Mouse (Mus musculus) heart, embryonic 15.5 days (tissue): ENCODE measurements at regions not wholly inside any gene's neighbourhood (a gene's known extent, or its start where the extent isn't known, plus 50 kb on each side); places are given as distances from the start of the nearest gene placed in this dataset.

ENCODE experiments used
- ATAC-seq: fragments of 200-750 bp; cut with Nextera tagmentation; replicated peaks from 2 replicates; pipeline ENCODE4 v1.8.0; 2017; ENCODE audit warnings: low read depth, moderate TSS enrichment; ENCODE audit not compliant: insufficient number of reproducible peaks, insufficient read depth, low FRiP score
- H3K27ac ChIP-seq: fragments of 300-500 bp; sonication (generic); 2 replicates; pipeline ENCODE4 v1.5.1; 2015; ENCODE audit warnings: mild to moderate bottlenecking, inconsistent platforms
- H3K27me3 ChIP-seq: fragments of 300-500 bp; sonication (generic); 2 replicates; pipeline ENCODE4 v1.6.1; 2015; ENCODE audit warnings: inconsistent platforms
- H3K36me3 ChIP-seq: fragments of 300-500 bp; sonication (generic); 2 replicates; pipeline ENCODE4 v1.6.1; 2015; ENCODE audit warnings: mild to moderate bottlenecking, inconsistent platforms
- H3K4me1 ChIP-seq: fragments of 300-500 bp; sonication (generic); replicated peaks from 2 replicates; pipeline ENCODE4 v1.6.1; 2015; ENCODE audit warnings: inconsistent platforms
- H3K4me2 ChIP-seq: fragments of 300-500 bp; sonication (generic); 2 replicates; pipeline ENCODE4 v1.6.1; 2015; ENCODE audit warnings: inconsistent platforms, mild to moderate bottlenecking, moderate library complexity
- H3K4me3 ChIP-seq: fragments of 300-500 bp; sonication (generic); 2 replicates; pipeline ENCODE4 v1.5.1; 2015; ENCODE audit warnings: mild to moderate bottlenecking, inconsistent platforms
- H3K9ac ChIP-seq: fragments of 300-500 bp; sonication (generic); 2 replicates; pipeline ENCODE4 v1.6.1; 2015; ENCODE audit warnings: mild to moderate bottlenecking, inconsistent platforms
- H3K9me3 ChIP-seq: fragments of 300-500 bp; sonication (generic); replicated peaks from 2 replicates; pipeline ENCODE4 v1.6.1; 2016; ENCODE audit warnings: inconsistent platforms
- WGBS: fragments of 180-500 bp; shearing (Covaris S2); methylation state at CpG from one replicate; pipeline ENCODE4 v1.1.7; 2015; ENCODE audit warnings: mixed read lengths; 5-methylcytosine and 5-hydroxymethylcytosine counted together

- Histone ChIP-seq H3K9me3 (no peaks in the 10 kb centered on the region), H3K4me1 (no peaks in the 10 kb centered on the region), H3K27me3 (peaks cover 32% of the 10 kb centered on the region), H3K36me3 (no peaks in the 10 kb centered on the region), H3K4me3 (no peak overlapping the region), H3K9ac (no peak overlapping the region), H3K4me2 (no peak overlapping the region), H3K27ac (no peak overlapping the region)
- ATAC-seq = no peak
- WGBS = 25% methylated on average over 9 of the region's 9 CpGs
Observed at GRCm38 (mm10) chr15:7459992-7460820, 62.0 kb upstream of the Egflam start.

GRCm38 (mm10) chr15:7462549-7462948 lies 64.4 kb upstream of the Egflam start:
- WGBS = 71% methylated on average over 18 of the region's 18 CpGs
- Histone ChIP-seq H3K4me1 (no peaks in the 10 kb centered on the region), H3K9ac (no peak overlapping the region), H3K27me3 (peaks cover 32% of the 10 kb centered on the region), H3K9me3 (no peaks in the 10 kb centered on the region), H3K4me3 (no peak overlapping the region), H3K27ac (no peak overlapping the region), H3K36me3 (no peaks in the 10 kb centered on the region), H3K4me2 (no peak overlapping the region)
- ATAC-seq = no peak

GRCm38 (mm10) chr15:7463444-7464350 lies 65.5 kb upstream of the Egflam start:
- no peak overlapping the region for H3K4me3 ChIP-seq
- no peak overlapping the region for H3K4me2 ChIP-seq
- no peak for ATAC-seq
- peaks cover 32% of the 10 kb centered on the region for H3K27me3 ChIP-seq
- H3K9me3 ChIP-seq = no peaks in the 10 kb centered on the region
- H3K27ac ChIP-seq = no peak overlapping the region
- H3K4me1 ChIP-seq = no peaks in the 10 kb centered on the region
- 71% methylated on average over 15 of the region's 15 CpGs for WGBS
- no peak overlapping the region for H3K9ac ChIP-seq
- no peaks in the 10 kb centered on the region for H3K36me3 ChIP-seq

- Histone ChIP-seq H3K27ac (peak overlapping the region; percentile 63; the same call in 1 of the 2 replicates), H3K36me3 (no peaks in the 10 kb centered on the region), H3K4me3 (no peak overlapping the region), H3K4me2 (peak overlapping the region; percentile 45), H3K9ac (no peak overlapping the region), H3K27me3 (peaks cover 57% of the 10 kb centered on the region), H3K4me1 (peaks cover 17% of the 10 kb centered on the region), H3K9me3 (no peaks in the 10 kb centered on the region)
- peak; percentile 88 for ATAC-seq
- 7% methylated on average over 11 of the region's 11 CpGs for WGBS
Observed at GRCm38 (mm10) chr15:7480211-7480610, 82.0 kb upstream of the Egflam start.

- ATAC-seq = 0 out of 2 replicates have a peak, but pooled peaks have one; percentile 29
- peak overlapping the region; percentile 23; the same call in 1 of the 2 replicates for H3K4me2 ChIP-seq
- H3K36me3 ChIP-seq = no peaks in the 10 kb centered on the region
- 0 out of 2 replicates have a peak overlapping the region, but pooled peaks have one; percentile 40 for H3K27ac ChIP-seq
- WGBS = 40% methylated on average over 5 of the region's 5 CpGs
- H3K4me1 ChIP-seq = peaks cover 17% of the 10 kb centered on the region
- H3K9ac ChIP-seq = no peak overlapping the region
- H3K4me3 ChIP-seq = no peak overlapping the region
- peaks cover 57% of the 10 kb centered on the region for H3K27me3 ChIP-seq
- H3K9me3 ChIP-seq = no peaks in the 10 kb centered on the region
Observed at GRCm38 (mm10) chr15:7480792-7481210, 82.6 kb upstream of the Egflam start.

- 53% methylated on average over 5 of the region's 5 CpGs for WGBS
- Histone ChIP-seq H3K27ac (no peak overlapping the region), H3K4me2 (0 out of 2 replicates have a peak overlapping the region, but pooled peaks have one; percentile 1), H3K36me3 (no peaks in the 10 kb centered on the region), H3K4me1 (peaks cover 17% of the 10 kb centered on the region), H3K9me3 (no peaks in the 10 kb centered on the region), H3K4me3 (no peak overlapping the region), H3K9ac (no peak overlapping the region), H3K27me3 (peaks cover 30% of the 10 kb centered on the region)
- ATAC-seq = no peak
Observed at GRCm38 (mm10) chr15:7483686-7484085, 85.5 kb upstream of the Egflam start.

GRCm38 (mm10) chr15:7491091-7491490 lies 92.9 kb upstream of the Egflam start:
- no peak for ATAC-seq
- Histone ChIP-seq H3K27me3 (peaks cover 3% of the 10 kb centered on the region; the same call in 1 of the 2 replicates), H3K4me2 (no peak overlapping the region), H3K4me3 (no peak overlapping the region), H3K9me3 (no peaks in the 10 kb centered on the region), H3K36me3 (no peaks in the 10 kb centered on the region), H3K4me1 (no peaks in the 10 kb centered on the region), H3K9ac (no peak overlapping the region), H3K27ac (no peak overlapping the region)
- 93% methylated on average over 7 of the region's 7 CpGs for WGBS

GRCm38 (mm10) chr15:7493126-7493669 lies 95.0 kb upstream of the Egflam start:
- WGBS = 58% methylated on average over 10 of the region's 10 CpGs

GRCm38 (mm10) chr15:7497852-7498251 lies 99.7 kb upstream of the Egflam start:
- Histone ChIP-seq H3K4me3 (no peak overlapping the region), H3K9ac (no peak overlapping the region), H3K36me3 (no peaks in the 10 kb centered on the region), H3K4me2 (no peak overlapping the region), H3K27ac (no peak overlapping the region), H3K9me3 (no peaks in the 10 kb centered on the region), H3K4me1 (no peaks in the 10 kb centered on the region), H3K27me3 (peaks cover 3% of the 10 kb centered on the region; the same call in 1 of the 2 replicates)
- 86% methylated on average over 4 of the region's 4 CpGs for WGBS
- ATAC-seq = no peak

More at GRCm38 (mm10) chr15:7493126-7493669, 95.0 kb upstream of the Egflam start:
- Histone ChIP-seq H3K36me3 (no peaks in the 10 kb centered on the region), H3K4me3 (no peak overlapping the region), H3K4me1 (no peaks in the 10 kb centered on the region), H3K27me3 (peaks cover 3% of the 10 kb centered on the region; the same call in 1 of the 2 replicates), H3K9ac (no peak overlapping the region), H3K9me3 (no peaks in the 10 kb centered on the region), H3K4me2 (no peak overlapping the region), H3K27ac (no peak overlapping the region)
- ATAC-seq = no peak

GRCm38 (mm10) chr15:7508535-7508934 lies 110.3 kb upstream of the Egflam start:
- no peak overlapping the region for H3K4me2 ChIP-seq
- no peak overlapping the region for H3K27ac ChIP-seq
- WGBS = 78% methylated on average over 8 of the region's 8 CpGs
- no peaks in the 10 kb centered on the region for H3K27me3 ChIP-seq
- H3K4me3 ChIP-seq = no peak overlapping the region
- no peak overlapping the region for H3K9ac ChIP-seq
- H3K36me3 ChIP-seq = no peaks in the 10 kb centered on the region
- no peaks in the 10 kb centered on the region for H3K9me3 ChIP-seq
- no peaks in the 10 kb centered on the region for H3K4me1 ChIP-seq
- no peak for ATAC-seq

GRCm38 (mm10) chr15:7514743-7515273 lies 116.6 kb upstream of the Egflam start:
- Histone ChIP-seq H3K36me3 (no peaks in the 10 kb centered on the region), H3K27me3 (no peaks in the 10 kb centered on the region), H3K4me2 (no peak overlapping the region), H3K4me3 (no peak overlapping the region), H3K4me1 (no peaks in the 10 kb centered on the region), H3K9ac (no peak overlapping the region), H3K9me3 (no peaks in the 10 kb centered on the region), H3K27ac (no peak overlapping the region)
- ATAC-seq = no peak
- 69% methylated on average over 13 of the region's 13 CpGs for WGBS
